Mouse (Mus musculus) bone marrow, adult 2 months (tissue): ENCODE data around the gene Sh3pxd2a.

Source experiments
- CTCF ChIP-seq: fragments of 200-500 bp; IDR thresholded peaks from 2 replicates; pipeline ENCODE4 v1.5.1; 2011; ENCODE audit warnings: low read length, control low read depth; ENCODE audit not compliant: control insufficient read depth, insufficient read depth
- POLR2A ChIP-seq: fragments of 200-500 bp; IDR thresholded peaks from 2 replicates; pipeline ENCODE4 v1.6.1; 2011; ENCODE audit warnings: low read depth, mild to moderate bottlenecking, control low read depth, low read length, borderline replicate concordance; ENCODE audit not compliant: control insufficient read depth

DNA sequence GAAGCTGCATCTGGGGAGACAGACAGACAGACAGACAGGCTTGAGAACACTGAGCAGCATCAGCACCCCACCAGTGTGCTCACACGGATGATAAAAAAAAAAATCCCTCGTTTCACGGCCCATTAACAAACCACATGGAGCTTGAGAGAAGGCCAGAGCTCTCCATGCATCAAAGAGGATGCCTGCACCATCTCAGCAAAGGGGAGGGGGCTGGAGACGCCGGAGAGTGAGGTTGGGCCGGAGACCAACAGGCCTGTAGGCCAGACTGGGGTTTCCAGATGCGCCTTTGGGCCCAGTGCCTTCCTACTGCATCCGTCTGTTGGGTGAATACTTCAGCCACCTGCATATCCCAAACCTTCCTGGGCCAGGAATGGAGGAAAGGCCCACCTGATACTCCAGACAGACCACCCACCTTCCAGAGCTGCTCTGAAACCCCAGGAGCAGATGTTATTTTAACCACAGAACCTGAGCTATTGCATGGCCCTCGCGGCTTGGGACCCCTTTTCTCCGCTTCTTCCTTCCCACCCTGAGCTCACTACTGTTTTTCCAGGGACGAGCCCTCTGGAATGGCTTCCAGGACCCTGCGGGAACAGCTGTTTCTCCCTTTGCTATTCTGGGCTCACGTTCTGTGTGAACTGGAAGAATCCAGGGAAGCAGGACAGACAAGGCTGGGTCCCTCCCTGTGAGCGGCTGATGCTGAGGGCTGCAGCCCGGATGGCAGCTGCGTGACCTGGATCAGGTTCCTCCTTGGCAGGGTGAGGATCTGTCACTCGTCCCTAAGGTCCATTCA is 66.1 kb downstream of the Sh3pxd2a start:
- TF ChIP-seq POLR2A (no peak), CTCF (no peak)
